Mouse (Mus musculus): ENCODE measurements around the gene Cbl. TPM values are rescaled to one million over a fixed set of nuclear protein-coding genes. Genes with fewer than 3 reads are reported as not detected.
A peak's percentile ranks its signal among the peaks of the same experiment; 100 is the strongest.

The Cbl gene
- polyA plus RNA-seq, 1 experiment from 2014 or later = 23.9 TPM

- H3K4me1 ChIP-seq = peaks cover 62% of the 10 kb centered on the region
- no peak overlapping the region for H3K27ac ChIP-seq
- no peaks in the 10 kb centered on the region for H3K9me3 ChIP-seq (replicated peaks)
- H3K27me3 ChIP-seq (ENCODE audit: low read depth, poor library complexity, severe bottlenecking) = peaks cover 70% of the 10 kb centered on the region
- WGBS = 65% methylated on average over 5 of the region's 5 CpGs
- no peak for DNase-seq (ENCODE audit: low spot score)
- no peaks in the 10 kb centered on the region for H3K36me3 ChIP-seq
- H3K4me3 ChIP-seq = no peak overlapping the region
Observed at GRCm38 (mm10) chr9:44132200-44132599, 101.6 kb downstream of the Cbl start.

GRCm38 (mm10) chr9:44131276-44131590 is 102.6 kb downstream of the Cbl start:
- Histone ChIP-seq H3K27me3 (ENCODE audit: low read depth, poor library complexity, severe bottlenecking) (peaks cover 60% of the 10 kb centered on the region), H3K27ac (peak overlapping the region; percentile 83), H3K4me3 (no peak overlapping the region), H3K36me3 (no peaks in the 10 kb centered on the region), H3K9me3 (replicated peaks) (no peaks in the 10 kb centered on the region), H3K4me1 (peaks cover 66% of the 10 kb centered on the region)
- 41% methylated on average over 7 of the region's 7 CpGs for WGBS
- DNase-seq (ENCODE audit: low spot score) = peak; percentile 33

- H3K4me3 ChIP-seq = peak overlapping the region; percentile 58
- H3K4me1 ChIP-seq = peaks cover 66% of the 10 kb centered on the region
- no peaks in the 10 kb centered on the region for H3K36me3 ChIP-seq
- DNase-seq (ENCODE audit: low spot score) = peak; percentile 63
- H3K27me3 ChIP-seq (ENCODE audit: low read depth, poor library complexity, severe bottlenecking) = peaks cover 55% of the 10 kb centered on the region
- WGBS = 20% methylated on average over 19 of the region's 19 CpGs
- peak overlapping the region; percentile 83 for H3K27ac ChIP-seq
- H3K9me3 ChIP-seq (replicated peaks) = no peaks in the 10 kb centered on the region
Observed at GRCm38 (mm10) chr9:44130581-44131275, 103.1 kb downstream of the Cbl start.

GRCm38 (mm10) chr9:44130034-44130433 is 103.8 kb downstream of the Cbl start:
- H3K27me3 ChIP-seq (ENCODE audit: low read depth, poor library complexity, severe bottlenecking) = peaks cover 48% of the 10 kb centered on the region
- under 1% methylated on average over 27 of the region's 27 CpGs for WGBS
- peaks cover 63% of the 10 kb centered on the region for H3K4me1 ChIP-seq
- H3K9me3 ChIP-seq (replicated peaks) = no peaks in the 10 kb centered on the region
- H3K36me3 ChIP-seq = no peaks in the 10 kb centered on the region
- peak; percentile 76 for DNase-seq (ENCODE audit: low spot score)
- H3K27ac ChIP-seq = peak overlapping the region; percentile 83
- H3K4me3 ChIP-seq = peak overlapping the region; percentile 58

- WGBS = 8% methylated on average over 9 of the region's 9 CpGs
- H3K27me3 ChIP-seq (ENCODE audit: low read depth, poor library complexity, severe bottlenecking) = peaks cover 44% of the 10 kb centered on the region
- H3K9me3 ChIP-seq (replicated peaks) = no peaks in the 10 kb centered on the region
- peak overlapping the region; percentile 83 for H3K27ac ChIP-seq
- H3K4me1 ChIP-seq = peaks cover 59% of the 10 kb centered on the region
- peak overlapping the region; percentile 58 for H3K4me3 ChIP-seq
- DNase-seq (ENCODE audit: low spot score) = no peak
- H3K36me3 ChIP-seq = no peaks in the 10 kb centered on the region
Observed at GRCm38 (mm10) chr9:44129633-44130032, 104.2 kb downstream of the Cbl start.

- WGBS = 67% methylated on average over 3 of the region's 3 CpGs
- H3K36me3 ChIP-seq = no peaks in the 10 kb centered on the region
- no peak overlapping the region for H3K27ac ChIP-seq
- peaks cover 22% of the 10 kb centered on the region for H3K27me3 ChIP-seq (ENCODE audit: low read depth, poor library complexity, severe bottlenecking)
- no peak for DNase-seq (ENCODE audit: low spot score)
- H3K4me1 ChIP-seq = peaks cover 41% of the 10 kb centered on the region
- no peak overlapping the region for H3K4me3 ChIP-seq
- H3K9me3 ChIP-seq (replicated peaks) = no peaks in the 10 kb centered on the region
Observed at GRCm38 (mm10) chr9:44127351-44127801, 106.5 kb downstream of the Cbl start.

GRCm38 (mm10) chr9:44126746-44127145 is 107.1 kb downstream of the Cbl start:
- Histone ChIP-seq H3K27ac (no peak overlapping the region), H3K27me3 (ENCODE audit: low read depth, poor library complexity, severe bottlenecking) (peaks cover 16% of the 10 kb centered on the region), H3K36me3 (no peaks in the 10 kb centered on the region), H3K9me3 (replicated peaks) (no peaks in the 10 kb centered on the region), H3K4me3 (no peak overlapping the region), H3K4me1 (peaks cover 40% of the 10 kb centered on the region)
- no peak for DNase-seq (ENCODE audit: low spot score)
- 86% methylated on average over 3 of the region's 3 CpGs for WGBS

- peak; percentile 91 for DNase-seq (ENCODE audit: low spot score)
- H3K4me1 ChIP-seq = peaks cover 30% of the 10 kb centered on the region
- peak overlapping the region; percentile 20; the same call in 1 of the 2 replicates for H3K4me3 ChIP-seq
- no peaks in the 10 kb centered on the region for H3K36me3 ChIP-seq
- peak overlapping the region; percentile 21; the same call in 1 of the 2 replicates for H3K27ac ChIP-seq
- peaks cover 6% of the 10 kb centered on the region; the same call in 1 of the 2 replicates for H3K27me3 ChIP-seq (ENCODE audit: low read depth, poor library complexity, severe bottlenecking)
- H3K9me3 ChIP-seq (replicated peaks) = no peaks in the 10 kb centered on the region
- 37% methylated on average over 18 of the region's 18 CpGs for WGBS
Observed at GRCm38 (mm10) chr9:44125546-44126428, 108.1 kb downstream of the Cbl start.

- H3K27me3 ChIP-seq (ENCODE audit: low read depth, poor library complexity, severe bottlenecking) = 0 out of 2 replicates have a peak, but pooled peaks cover 4% of the 10 kb centered on the region
- H3K27ac ChIP-seq = no peak overlapping the region
- H3K4me1 ChIP-seq = peaks cover 23% of the 10 kb centered on the region
- WGBS = 57% methylated on average over 5 of the region's 5 CpGs
- H3K36me3 ChIP-seq = no peaks in the 10 kb centered on the region
- no peaks in the 10 kb centered on the region for H3K9me3 ChIP-seq (replicated peaks)
- H3K4me3 ChIP-seq = no peak overlapping the region
- DNase-seq (ENCODE audit: low spot score) = no peak
Observed at GRCm38 (mm10) chr9:44125026-44125425, 108.8 kb downstream of the Cbl start.

- H3K4me1 ChIP-seq = peaks cover 16% of the 10 kb centered on the region
- 73% methylated on average over 6 of the region's 6 CpGs for WGBS
- no peak for DNase-seq (ENCODE audit: low spot score)
- H3K27ac ChIP-seq = no peak overlapping the region
- H3K36me3 ChIP-seq = no peaks in the 10 kb centered on the region
- H3K9me3 ChIP-seq (replicated peaks) = no peaks in the 10 kb centered on the region
- H3K4me3 ChIP-seq = no peak overlapping the region
- 0 out of 2 replicates have a peak, but pooled peaks cover 4% of the 10 kb centered on the region for H3K27me3 ChIP-seq (ENCODE audit: low read depth, poor library complexity, severe bottlenecking)
Observed at GRCm38 (mm10) chr9:44124317-44124716, 109.5 kb downstream of the Cbl start.

- Histone ChIP-seq H3K36me3 (no peaks in the 10 kb centered on the region), H3K4me1 (no peaks in the 10 kb centered on the region; the same call in 1 of the 2 replicates), H3K27ac (no peak overlapping the region), H3K9me3 (replicated peaks) (no peaks in the 10 kb centered on the region), H3K27me3 (ENCODE audit: low read depth, poor library complexity, severe bottlenecking) (no peaks in the 10 kb centered on the region), H3K4me3 (no peak overlapping the region)
- no peak for DNase-seq (ENCODE audit: low spot score)
- 84% methylated on average over 8 of the region's 8 CpGs for WGBS
Observed at GRCm38 (mm10) chr9:44119948-44120465, 113.8 kb downstream of the Cbl start.

- Histone ChIP-seq H3K4me1 (no peaks in the 10 kb centered on the region), H3K27ac (no peak overlapping the region), H3K4me3 (no peak overlapping the region), H3K27me3 (ENCODE audit: low read depth, poor library complexity, severe bottlenecking) (no peaks in the 10 kb centered on the region), H3K9me3 (replicated peaks) (no peaks in the 10 kb centered on the region), H3K36me3 (no peaks in the 10 kb centered on the region)
- WGBS = 50% methylated on average over 5 of the region's 5 CpGs
- peak; percentile 69 for DNase-seq (ENCODE audit: low spot score)
Observed at GRCm38 (mm10) chr9:44119011-44119410, 114.8 kb downstream of the Cbl start.

GRCm38 (mm10) chr9:44116182-44116581 is 117.7 kb downstream of the Cbl start:
- no peaks in the 10 kb centered on the region for H3K27me3 ChIP-seq (ENCODE audit: low read depth, poor library complexity, severe bottlenecking)
- no peak overlapping the region for H3K4me3 ChIP-seq
- peaks cover 12% of the 10 kb centered on the region for H3K4me1 ChIP-seq
- no peak overlapping the region for H3K27ac ChIP-seq
- no peaks in the 10 kb centered on the region for H3K9me3 ChIP-seq (replicated peaks)
- 96% methylated on average over 4 of the region's 4 CpGs for WGBS
- 0 out of 2 replicates have a peak, but pooled peaks cover 2% of the 10 kb centered on the region for H3K36me3 ChIP-seq
- DNase-seq (ENCODE audit: low spot score) = no peak

Data from limb, embryonic 10.5 days (tissue).